Mouse (Mus musculus): ENCODE data around the gene Elf2.
"Not testable (repeated sequence)": the region's sequence is repeated elsewhere in the genome, so short reads cannot be mapped to it uniquely, and the experiment has no call there.

Elf2 gene

GRCm38 (mm10) chr3:51333234-51333889 is 7.1 kb downstream of the Elf2 start:
- DNase-seq (ENCODE audit: low spot score in 2 of 2): no peak

DNA sequence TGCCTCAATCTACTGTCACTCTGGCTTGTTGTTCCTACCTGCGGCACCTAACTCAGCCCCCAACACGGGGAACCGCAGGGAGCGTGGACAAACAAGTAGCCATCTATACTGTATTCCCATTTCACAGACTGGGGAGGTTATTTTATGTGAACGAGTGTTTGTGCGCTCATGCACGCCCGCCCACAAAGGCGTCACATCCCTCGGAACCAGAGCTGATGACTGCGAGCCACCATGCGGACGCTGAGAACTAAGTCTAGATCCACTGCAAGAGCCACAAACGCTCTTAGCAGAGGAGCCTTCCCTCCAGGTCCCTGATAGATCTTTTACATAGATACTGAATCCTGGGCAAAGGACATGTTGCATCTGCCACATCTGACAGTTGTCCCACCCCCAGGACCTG is 10.4 kb downstream of the Elf2 start:
- no peak for DNase-seq (ENCODE audit: low spot score in 2 of 2)

GRCm38 (mm10) chr3:51328546-51328945 is 11.9 kb downstream of the Elf2 start:
- DNase-seq (ENCODE audit: low spot score in 2 of 2): no peak

DNA sequence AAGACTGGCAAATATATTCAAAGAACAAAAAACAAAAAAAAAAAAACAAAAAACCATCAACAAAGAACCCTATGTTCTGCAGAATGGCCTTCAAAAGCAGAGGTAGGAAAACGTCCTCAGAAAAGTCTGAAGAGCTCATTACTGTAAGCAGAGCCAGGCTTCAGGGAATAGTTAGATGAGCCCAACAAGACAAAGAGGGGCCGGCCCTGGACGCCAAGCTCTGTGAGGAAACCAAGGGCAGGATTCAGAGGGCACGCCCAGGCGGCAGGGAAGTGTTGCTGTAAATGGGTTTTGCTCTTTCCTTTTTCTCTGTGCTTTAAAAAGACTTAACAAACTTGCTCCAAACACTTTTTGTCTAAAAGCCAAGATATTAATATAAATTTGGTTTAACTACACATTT is 12.6 kb downstream of the Elf2 start:
- DNase-seq (ENCODE audit: low spot score in 2 of 2): no peak

DNA sequence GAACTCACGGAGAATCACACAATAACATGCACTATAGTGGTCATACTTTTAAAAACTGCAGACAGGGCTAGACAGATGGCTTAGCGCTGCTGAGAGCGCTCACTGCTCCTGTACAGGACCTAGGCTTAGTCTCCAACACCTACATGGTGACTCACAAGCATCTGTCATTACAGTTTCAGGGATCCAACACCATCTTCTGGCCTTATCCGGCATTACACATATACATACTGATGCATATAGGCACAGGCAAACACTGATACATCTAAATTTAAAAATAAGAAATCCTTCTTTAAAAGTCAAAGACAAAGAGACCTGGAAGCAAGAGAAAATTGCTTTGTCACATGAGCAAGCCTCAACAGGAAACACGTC is 13.1 kb downstream of the Elf2 start:
- DNase-seq (ENCODE audit: low spot score in 2 of 2): no peak

DNA sequence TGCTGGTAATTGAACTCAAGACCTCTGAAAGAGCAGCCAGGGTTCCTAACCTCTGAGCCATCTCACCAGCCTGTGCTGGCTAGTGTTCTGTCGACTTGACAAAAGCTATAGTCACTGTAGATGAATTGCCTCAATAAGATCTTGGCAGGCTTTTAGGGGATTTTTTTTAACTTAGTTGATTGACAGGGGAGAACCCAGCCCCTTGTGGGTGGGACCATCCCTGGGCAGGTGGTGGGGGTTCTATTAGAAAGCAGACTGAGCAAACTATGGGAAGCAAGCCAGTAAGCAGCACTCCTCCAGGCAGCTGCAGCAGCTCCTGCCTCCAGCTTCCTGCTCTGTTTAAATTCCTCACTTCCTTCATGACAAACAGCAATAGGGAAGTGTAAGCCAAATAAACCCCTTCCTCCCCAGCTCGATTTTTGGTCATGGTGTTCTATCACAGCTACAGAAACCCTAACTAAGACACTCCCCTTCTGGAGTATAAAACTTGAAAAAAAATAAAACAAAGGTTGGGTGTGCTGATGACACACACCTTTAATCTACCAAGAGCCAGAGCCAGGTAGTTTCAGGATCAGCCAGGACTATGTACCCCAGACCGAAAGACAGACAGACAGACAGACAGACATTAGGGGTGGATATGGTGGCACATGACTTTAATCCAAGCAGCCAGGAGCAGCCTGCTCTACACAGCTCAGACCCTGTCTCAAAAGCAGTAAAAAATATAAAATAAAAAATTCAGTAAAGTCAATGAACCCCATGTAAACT is 13.6 kb downstream of the Elf2 start:
- DNase-seq (ENCODE audit: low spot score in 2 of 2): no peak

DNA sequence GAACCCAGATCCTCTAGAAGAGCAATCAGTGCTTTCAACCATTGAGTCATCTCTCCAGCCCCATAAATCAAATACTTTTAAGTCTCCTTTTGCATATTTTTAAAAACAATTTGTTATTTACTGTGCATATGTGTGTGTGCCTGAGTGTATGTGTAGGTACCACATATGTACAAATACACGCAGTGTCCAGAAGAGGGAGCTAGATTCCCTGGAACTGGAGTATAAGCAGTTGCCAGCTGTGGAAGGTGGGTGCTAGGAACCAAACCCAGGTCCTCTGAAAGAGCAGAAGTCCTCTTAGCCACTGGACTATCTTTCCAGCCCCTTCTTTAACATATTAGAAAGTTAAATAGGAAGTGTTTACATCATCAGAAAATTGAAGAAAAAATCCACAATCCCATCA is 15.0 kb downstream of the Elf2 start:
- DNase-seq (ENCODE audit: low spot score in 2 of 2): no peak

- DNase-seq (ENCODE audit: low spot score in 2 of 2): no peak
Observed at GRCm38 (mm10) chr3:51323006-51323405, 17.5 kb downstream of the Elf2 start.

DNA sequence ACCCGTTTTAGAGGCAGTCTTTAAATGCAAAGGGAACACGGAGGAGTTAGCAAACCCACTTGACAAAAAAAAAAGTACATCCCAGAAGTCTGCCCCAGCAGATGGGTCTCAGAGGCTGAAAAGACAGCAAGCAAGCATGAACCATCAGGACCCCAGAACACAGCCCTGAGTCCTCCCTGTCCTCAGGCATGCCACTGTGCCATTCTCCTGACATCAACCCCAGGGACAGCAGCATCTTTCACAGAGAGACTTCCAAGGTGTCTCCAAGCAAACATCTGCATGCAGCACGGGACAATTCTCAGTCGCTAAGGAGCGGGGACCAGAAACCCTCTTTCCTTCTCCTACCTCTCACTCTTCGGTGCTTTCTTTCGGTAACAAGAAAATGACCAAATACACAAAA is 18.1 kb downstream of the Elf2 start:
- DNase-seq (ENCODE audit: low spot score in 2 of 2): no peak

GRCm38 (mm10) chr3:51321141-51321540 is 19.3 kb downstream of the Elf2 start:
- DNase-seq (ENCODE audit: low spot score in 2 of 2): no peak

DNA sequence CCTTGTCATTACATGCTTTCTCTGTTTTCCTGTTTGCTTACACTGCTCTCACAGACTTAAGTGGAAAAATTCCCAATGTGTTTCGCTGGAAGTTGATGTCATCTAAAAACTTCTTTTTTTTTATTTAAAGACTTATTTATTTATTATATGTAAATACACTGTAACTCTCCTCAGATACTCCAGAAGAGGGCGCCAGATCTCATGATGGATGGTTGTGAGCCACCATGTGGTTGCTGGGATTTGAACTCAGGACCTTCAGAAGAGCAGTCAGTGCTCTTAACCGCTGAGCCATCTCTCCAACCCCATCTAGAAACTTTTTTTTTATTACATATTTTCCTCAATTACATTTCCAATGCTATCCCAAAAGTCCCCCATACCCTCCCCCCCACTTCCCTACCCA is 22.4 kb downstream of the Elf2 start:
- not testable (repeated sequence) for DNase-seq (ENCODE audit: low spot score in 2 of 2)

GRCm38 (mm10) chr3:51316876-51317275 is 23.6 kb downstream of the Elf2 start:
- DNase-seq (ENCODE audit: low spot score in 2 of 2): peak in 1 of 2 experiments; percentile 54

DNA sequence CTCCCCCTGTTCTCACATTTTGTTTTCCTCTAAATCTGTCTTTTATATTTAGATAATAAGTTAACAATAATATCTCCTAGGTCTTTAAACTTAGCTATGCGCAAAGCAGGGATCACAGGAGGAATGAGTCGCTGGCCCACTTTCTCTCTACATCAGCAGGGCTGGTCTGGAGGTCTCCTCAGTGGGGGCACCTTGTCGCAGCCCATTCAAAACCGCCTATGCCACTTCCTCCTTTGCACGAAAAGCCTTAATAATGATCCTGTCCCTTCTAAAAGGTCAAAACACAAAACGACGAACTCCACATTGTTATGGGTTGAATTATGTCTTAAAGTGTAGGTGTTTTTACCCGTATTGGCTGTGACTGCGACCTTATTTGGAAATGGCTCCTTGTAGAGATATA is 28.8 kb downstream of the Elf2 start:
- DNase-seq (ENCODE audit: low spot score in 2 of 2): no peak

- DNase-seq (ENCODE audit: low spot score in 2 of 2): no peak
Observed at GRCm38 (mm10) chr3:51310098-51310497, 30.4 kb downstream of the Elf2 start.

DNA sequence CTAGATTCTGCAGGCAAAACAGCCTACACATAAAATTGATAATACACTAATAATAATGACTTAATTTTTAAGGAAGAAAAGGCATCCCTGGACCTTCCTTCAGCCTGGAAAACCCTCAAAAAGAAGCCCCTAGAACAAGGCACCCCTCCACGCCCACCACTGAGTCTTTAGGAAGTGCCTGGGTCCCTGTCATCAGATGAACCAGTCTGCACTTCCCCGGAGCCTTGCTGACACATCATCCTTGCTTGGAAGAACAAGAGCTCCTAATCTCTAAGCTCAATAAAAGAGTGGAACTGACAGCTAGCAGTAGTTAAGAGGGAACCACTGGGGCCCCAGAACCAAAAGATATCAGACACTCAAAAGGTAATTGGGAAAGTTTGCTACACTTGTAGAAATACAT is 33.8 kb downstream of the Elf2 start:
- no peak for DNase-seq (ENCODE audit: low spot score in 2 of 2)

DNA sequence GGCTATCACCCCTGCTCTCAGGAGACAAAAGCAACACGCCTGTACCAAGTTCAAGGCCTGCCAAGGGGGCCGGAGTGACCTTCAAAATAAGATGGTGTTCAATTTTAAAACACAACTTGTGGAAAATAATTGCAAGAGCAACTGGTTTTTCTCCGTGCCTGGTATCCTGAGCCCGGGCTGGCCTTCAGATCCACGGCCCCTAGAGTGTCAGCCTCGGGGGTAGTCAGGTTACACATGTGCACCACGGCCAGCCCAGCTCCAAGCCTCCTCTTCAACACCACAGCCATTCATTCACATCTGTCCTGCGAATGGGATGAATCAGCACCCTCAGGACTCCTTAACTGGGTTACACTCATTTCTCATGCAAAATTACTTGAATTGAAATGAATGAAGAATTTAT is 34.5 kb downstream of the Elf2 start:
- no peak for DNase-seq (ENCODE audit: low spot score in 2 of 2)

- no peak for DNase-seq (ENCODE audit: low spot score in 2 of 2)
Observed at GRCm38 (mm10) chr3:51302971-51303476, 37.4 kb downstream of the Elf2 start.

DNA sequence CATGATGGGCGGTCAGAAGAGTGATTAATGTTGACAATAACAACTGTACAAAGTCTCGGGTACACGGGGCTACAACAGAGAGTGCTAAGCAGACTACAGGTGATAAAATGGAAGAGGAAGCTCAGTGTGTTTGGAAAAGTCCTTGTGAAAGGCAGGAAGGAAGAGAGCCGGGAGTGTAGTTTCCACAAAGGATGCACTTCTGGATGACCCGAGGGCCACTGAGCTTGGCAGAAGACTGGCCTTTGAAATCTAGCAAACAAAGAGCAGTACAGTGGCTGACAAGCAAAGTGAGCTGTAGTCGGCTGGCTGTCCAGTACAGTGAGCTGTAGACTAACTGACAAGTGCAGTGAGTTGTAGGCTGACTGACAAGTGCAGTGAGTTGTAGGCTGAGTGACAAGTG is 38.9 kb downstream of the Elf2 start:
- no peak for DNase-seq (ENCODE audit: low spot score in 2 of 2)

- no peak for DNase-seq (ENCODE audit: low spot score in 2 of 2)
Observed at GRCm38 (mm10) chr3:51296790-51297189, 43.7 kb downstream of the Elf2 start.

GRCm38 (mm10) chr3:51295225-51295624 is 45.2 kb downstream of the Elf2 start:
- no peak for DNase-seq (ENCODE audit: low spot score in 2 of 2)

GRCm38 (mm10) chr3:51294251-51294650 is 46.2 kb downstream of the Elf2 start:
- DNase-seq (ENCODE audit: low spot score in 2 of 2): no peak

DNA sequence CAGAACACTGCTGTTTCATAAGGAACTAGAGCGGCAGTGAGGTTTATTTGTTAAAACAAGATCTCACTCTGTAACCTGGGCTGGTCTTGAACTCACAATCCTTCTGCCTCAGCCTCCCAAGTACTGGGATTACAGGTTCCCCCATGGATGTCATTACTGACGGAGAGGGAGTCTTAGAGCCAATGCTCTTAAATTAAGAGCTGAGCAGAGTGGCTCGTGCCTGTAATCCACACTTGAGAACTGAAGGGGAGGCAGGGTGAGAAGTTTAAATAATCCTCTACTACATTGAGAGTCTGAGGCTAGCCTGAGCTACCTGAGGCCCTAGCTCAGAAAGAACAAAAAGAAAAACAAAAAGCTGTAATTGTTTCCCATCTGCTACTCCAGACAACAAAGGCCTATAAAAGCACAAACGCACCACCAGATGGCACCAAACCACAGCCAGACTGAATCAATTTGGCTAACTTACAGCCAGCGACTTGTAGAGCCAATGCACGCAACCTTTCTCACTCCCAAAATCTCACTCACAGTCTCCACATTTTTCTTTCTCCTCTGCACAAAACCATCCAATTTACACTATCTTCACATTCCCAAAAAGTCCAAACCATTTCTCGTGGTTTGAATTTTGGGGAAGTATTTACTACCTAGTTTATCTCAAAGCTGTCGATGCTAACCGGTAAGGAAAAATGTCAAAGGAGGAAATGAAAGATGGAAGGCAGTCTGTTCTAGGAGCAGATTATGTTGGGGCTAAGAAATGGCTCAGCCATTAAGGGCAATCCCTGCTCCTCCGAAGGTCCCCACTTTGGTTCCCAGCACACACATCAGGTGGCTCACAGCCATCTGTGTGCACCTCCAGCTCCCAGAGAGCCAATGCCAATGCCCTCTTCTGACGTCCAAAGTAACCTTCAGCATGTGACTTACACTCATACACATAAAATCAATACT is 51.3 kb downstream of the Elf2 start:
- DNase-seq (ENCODE audit: low spot score in 2 of 2): peak; percentile 69 to 83

Data from urinary bladder, postnatal 4 days (tissue).